Comparison of ENCODE assay signal across 10 mouse cellular contexts in genomic region chr1:193324224-193324623, GRCm38 (mm10). TPM values are rescaled to one million over a fixed set of nuclear protein-coding genes. Genes with fewer than 3 reads are reported as not detected.
DNase-seq lines count a peak whose midpoint lies in the region; ATAC-seq and TF ChIP-seq lines count a peak whose summit lies in the region.
"Had no signal": no experiment of that assay in that cellular context is flagged by ENCODE, and none has a peak within 500 bp of the region (broad histone marks: within the 10 kb centered on the region; RNA-seq: fewer than 3 reads in every experiment).

No protein-coding gene starts in this region.

- no peaks in the 10 kb centered on the region for H3K27me3 ChIP-seq in liver, postnatal 0 days (ENCODE audit: insufficient read depth, low read length)
- H3K27me3 ChIP-seq: hindbrain, embryonic 15.5 days had no signal

- intact Hi-C loops in gastrocnemius, adult 2 months (cut with DNase I): loop anchor here (1.0 kb wide), 2 partner anchors 69 to 116 kb away; no protein-coding TSS in a partner anchor

- no peak overlapping the region for H3K4me2 ChIP-seq in liver, postnatal 0 days (ENCODE audit: low read depth, low read length)
- H3K4me2 ChIP-seq: hindbrain, embryonic 15.5 days had no signal

- peak; percentile 81 for TF ChIP-seq CTCF in gastrocnemius, adult 2 months (IDR thresholded peaks at IDR 0.05)
- peak; percentile 75 for TF ChIP-seq CTCF in liver, postnatal 0 days (IDR thresholded peaks at IDR 0.05; ENCODE audit: low read depth)

- no peaks in the 10 kb centered on the region for H3K9me3 ChIP-seq in liver, postnatal 0 days (ENCODE audit: low read length)
- H3K9me3 ChIP-seq: hindbrain, embryonic 15.5 days had no signal

- no peaks in the 10 kb centered on the region for H3K36me3 ChIP-seq in liver, postnatal 0 days (replicated peaks; ENCODE audit: insufficient read depth, low read length)
- H3K36me3 ChIP-seq: hindbrain, embryonic 15.5 days had no signal

- H3K4me1 ChIP-seq in liver, postnatal 0 days (ENCODE audit: insufficient read depth): peaks cover 8% of the 10 kb centered on the region; the same call in 1 of the 2 replicates
- H3K4me1 ChIP-seq: hindbrain, embryonic 15.5 days had no signal

- ATAC-seq in liver, postnatal 0 days: no peak

- no peak overlapping the region for H3K9ac ChIP-seq in liver, postnatal 0 days (replicated peaks)
- H3K9ac ChIP-seq: hindbrain, embryonic 15.5 days had no signal

- DNase-seq in gastrocnemius, adult 2 months: peak; percentile 70
- no peak for DNase-seq in gastrocnemius, postnatal 4 days (ENCODE audit: low spot score in 2 of 2)
- DNase-seq in right cerebral cortex, adult 18-20 months: peak; percentile 27
- DNase-seq in right cerebral cortex, postnatal 36 days (ENCODE audit: low spot score in 2 of 2): no peak
- DNase-seq in cerebellum, postnatal 10 days: peak; percentile 88 to 90
- peak; percentile 67 for DNase-seq in liver, postnatal 0 days
- no peak for DNase-seq in frontal cortex, postnatal 14 days (ENCODE audit: low spot score in 2 of 2)
- no peak for DNase-seq in natural killer cell, adult 2 months (ENCODE audit: low spot score in 2 of 2)

- no peak overlapping the region for H3K4me3 ChIP-seq in gastrocnemius, adult 2 months
- H3K4me3 ChIP-seq in liver, postnatal 0 days (ENCODE audit: low read depth, low read length): no peak overlapping the region
- H3K4me3 ChIP-seq: hindbrain, embryonic 15.5 days; myocyte had no signal

- TF ChIP-seq EP300 in liver, postnatal 0 days (IDR thresholded peaks at IDR 0.05; ENCODE audit: low read depth): no peak

- H3K27ac ChIP-seq in gastrocnemius, adult 2 months: no peak overlapping the region
- H3K27ac ChIP-seq in liver, postnatal 0 days (ENCODE audit: low read depth): no peak overlapping the region
- H3K27ac ChIP-seq: hindbrain, embryonic 15.5 days had no signal

- WGBS in liver, postnatal 0 days (ENCODE audit: insufficient replicate concordance): 41% methylated on average over 2 of the region's 2 CpGs

RNA-seq across cellular contexts. Expression of gene Camk1g, which starts 45.9 kb away (rescaled TPM):
- total RNA-seq in gastrocnemius, adult 2 months (2021): under 1 TPM in 1 of 2 experiments, not detected in 1; 0.22 TPM
- total RNA-seq in gastrocnemius, postnatal 4 days (2021): 1 to 10 TPM; 1.0 to 1.2 TPM
- polyA plus RNA-seq in liver, postnatal 0 days (2015; fragmentation: Nextera tagmentation; extraction: Ambion mirVana): 0.15 and 0.24 TPM in 2 replicates

RNA-seq across cellular contexts. Expression of gene G0s2, which starts 51.2 kb away (rescaled TPM):
- 10 to 100 TPM; 18.7 to 29.3 TPM for total RNA-seq in gastrocnemius, adult 2 months (2021)
- total RNA-seq in gastrocnemius, postnatal 4 days (2021): 10 to 100 TPM; 45.2 to 61.4 TPM
- polyA plus RNA-seq in liver, postnatal 0 days (2015; fragmentation: Nextera tagmentation; extraction: Ambion mirVana): 269 and 386 TPM in 2 replicates

Comparison
In these comparisons a context has a peak if more than half of its experiments do, and no peak if none do; other contexts are left out.
1. DNase-seq: peak in gastrocnemius, adult 2 months (single experiment), right cerebral cortex, adult 18-20 months (single experiment), cerebellum, postnatal 10 days (2 of 2) and liver, postnatal 0 days (single experiment); none in gastrocnemius, postnatal 4 days (0 of 2), right cerebral cortex, postnatal 36 days (0 of 2), frontal cortex, postnatal 14 days (0 of 2) and natural killer cell, adult 2 months (0 of 2).